Mouse (Mus musculus): Measurements from ENCODE around the gene Ppp2r5e.

DNA sequence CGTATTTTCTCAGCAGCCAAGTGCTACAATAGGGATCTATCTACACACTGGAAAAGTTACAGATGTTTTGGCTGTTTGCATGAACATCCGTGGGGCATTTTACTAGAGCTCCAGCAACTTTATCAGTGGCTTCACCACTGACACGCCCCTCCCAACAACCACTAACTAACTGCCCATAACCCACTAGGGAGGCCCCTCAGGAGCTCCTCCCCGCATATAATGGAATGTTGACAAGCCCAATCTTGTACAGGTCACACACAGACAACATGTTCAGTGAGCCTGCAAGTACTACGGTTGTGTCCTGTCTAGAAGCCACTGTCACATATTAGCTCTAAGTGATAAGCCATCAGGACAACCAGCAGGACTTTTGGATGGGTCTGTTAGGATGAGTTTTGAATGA is 18.8 kb downstream of the Ppp2r5e start:
- TF ChIP-seq CTCF (IDR thresholded peaks at IDR 0.05; ENCODE audit: extremely low read depth, insufficient read depth, low read length) (no peak), POLR2A (IDR thresholded peaks at IDR 0.05; ENCODE audit: extremely low read depth, insufficient read depth, low read length) (no peak)
